Mouse (Mus musculus) liver, postnatal 0 days (tissue): ENCODE measurements around the gene Wdtc1. TPM values are rescaled to one million over a fixed set of nuclear protein-coding genes. Genes with fewer than 3 reads are reported as not detected.

ENCODE experiments used
- ATAC-seq: fragments of 200-750 bp; cut with Nextera tagmentation; 2 replicates; pipeline ENCODE4 v1.8.0; 2017; ENCODE audit warnings: mild to moderate bottlenecking, moderate library complexity
- DNase-seq: peaks from one replicate; pipeline ENCODE4 v3.0.0-alpha.2; 2016
- H3K27ac ChIP-seq: fragments of 300-500 bp; sonication (generic); 2 replicates; pipeline ENCODE4 v1.5.1; 2014; ENCODE audit warnings: antibody characterized with exemption, moderate library complexity, mild to moderate bottlenecking, low read depth
- H3K27me3 ChIP-seq: fragments of 300-500 bp; sonication (generic); 2 replicates; pipeline ENCODE4 v1.6.1; 2014; ENCODE audit warnings: low read length, control low read depth, mixed read lengths; ENCODE audit not compliant: insufficient read depth
- H3K36me3 ChIP-seq: fragments of 300-500 bp; sonication (generic); replicated peaks from 2 replicates; pipeline ENCODE4 v1.6.1; 2014; ENCODE audit warnings: mild to moderate bottlenecking, control low read depth, low read length, moderate library complexity, mixed read lengths; ENCODE audit not compliant: insufficient read depth
- H3K4me1 ChIP-seq: fragments of 300-500 bp; sonication (generic); 2 replicates; pipeline ENCODE4 v1.6.1; 2014; ENCODE audit warnings: antibody characterized with exemption, mild to moderate bottlenecking, control low read depth; ENCODE audit not compliant: insufficient read depth
- H3K4me2 ChIP-seq: fragments of 300-500 bp; sonication (generic); 2 replicates; pipeline ENCODE4 v1.6.1; 2014; ENCODE audit warnings: low read depth, mild to moderate bottlenecking, low read length, moderate library complexity, mixed read lengths
- H3K4me3 ChIP-seq: fragments of 300-500 bp; sonication (generic); 2 replicates; pipeline ENCODE4 v1.5.1; 2014; ENCODE audit warnings: low read depth, low read length
- H3K9ac ChIP-seq: fragments of 300-500 bp; sonication (generic); replicated peaks from 2 replicates; pipeline ENCODE4 v1.6.1; 2014; ENCODE audit warnings: mild to moderate bottlenecking, moderate library complexity
- H3K9me3 ChIP-seq: fragments of 300-500 bp; sonication (generic); 2 replicates; pipeline ENCODE4 v1.6.1; 2016; ENCODE audit warnings: mild to moderate bottlenecking, control low read depth, low read length, mixed read lengths
- CTCF ChIP-seq: sonication (generic); IDR thresholded peaks from 2 replicates; pipeline ENCODE4 v1.5.1; 2016; ENCODE audit warnings: antibody characterized with exemption, low read depth
- EP300 ChIP-seq: IDR thresholded peaks from 2 replicates; pipeline ENCODE4 v1.6.1; 2016; ENCODE audit warnings: antibody characterized with exemption, low read depth, mild to moderate bottlenecking
- WGBS: fragments of 180-500 bp; shearing (Covaris S2); extraction: QIAGEN DNeasy Blood & Tissue Kit; methylation state at CpG from one replicate; pipeline ENCODE4 v1.1.7; 2014; ENCODE audit not compliant: insufficient replicate concordance; 5-methylcytosine and 5-hydroxymethylcytosine counted together
- polyA plus RNA-seq: library from polyadenylated mRNA; unstranded; fragments of >200 nt; fragmentation: Nextera tagmentation; extraction: Ambion mirVana; gene quantifications from 2 replicates; pipeline ENCODE4 v1.2.1, GENCODE M21; 2015

Wdtc1 gene
- polyA plus RNA-seq, 1 experiment from 2014 or later = 5.3 TPM

DNA sequence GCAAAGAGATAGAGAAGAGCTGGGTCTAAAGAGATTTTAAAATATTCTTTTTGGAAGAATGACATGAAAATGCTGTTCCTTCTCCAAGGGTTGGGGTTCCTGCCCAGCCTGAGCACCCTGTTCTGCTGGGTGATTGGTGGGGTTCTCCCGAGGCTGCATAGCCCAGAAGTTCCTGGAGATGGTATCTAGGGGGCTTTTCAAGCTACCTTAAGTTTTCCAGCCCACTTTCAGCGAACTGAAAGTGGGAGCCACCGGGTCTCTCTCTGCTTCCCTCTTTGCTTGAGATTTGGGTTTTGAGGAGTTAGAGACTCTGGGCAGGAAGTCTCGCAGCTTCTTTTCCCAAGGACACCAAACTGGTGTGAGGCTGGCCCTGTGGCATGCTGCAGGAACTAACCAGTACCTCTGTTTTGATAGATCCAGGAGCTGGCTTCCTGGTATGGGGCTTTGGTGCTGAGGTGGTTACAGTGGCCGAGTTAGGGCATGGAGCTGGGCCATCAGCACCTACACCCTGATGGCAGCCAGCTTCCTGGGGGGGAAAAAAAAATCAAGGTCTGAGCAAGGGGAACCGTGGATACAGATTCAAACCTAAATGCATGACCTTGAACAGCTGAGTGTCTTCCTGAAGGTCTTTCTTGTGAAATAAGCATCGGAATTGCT is 18.5 kb upstream of the Wdtc1 start:
- WGBS = 32% methylated on average over 7 of the region's 7 CpGs

DNA sequence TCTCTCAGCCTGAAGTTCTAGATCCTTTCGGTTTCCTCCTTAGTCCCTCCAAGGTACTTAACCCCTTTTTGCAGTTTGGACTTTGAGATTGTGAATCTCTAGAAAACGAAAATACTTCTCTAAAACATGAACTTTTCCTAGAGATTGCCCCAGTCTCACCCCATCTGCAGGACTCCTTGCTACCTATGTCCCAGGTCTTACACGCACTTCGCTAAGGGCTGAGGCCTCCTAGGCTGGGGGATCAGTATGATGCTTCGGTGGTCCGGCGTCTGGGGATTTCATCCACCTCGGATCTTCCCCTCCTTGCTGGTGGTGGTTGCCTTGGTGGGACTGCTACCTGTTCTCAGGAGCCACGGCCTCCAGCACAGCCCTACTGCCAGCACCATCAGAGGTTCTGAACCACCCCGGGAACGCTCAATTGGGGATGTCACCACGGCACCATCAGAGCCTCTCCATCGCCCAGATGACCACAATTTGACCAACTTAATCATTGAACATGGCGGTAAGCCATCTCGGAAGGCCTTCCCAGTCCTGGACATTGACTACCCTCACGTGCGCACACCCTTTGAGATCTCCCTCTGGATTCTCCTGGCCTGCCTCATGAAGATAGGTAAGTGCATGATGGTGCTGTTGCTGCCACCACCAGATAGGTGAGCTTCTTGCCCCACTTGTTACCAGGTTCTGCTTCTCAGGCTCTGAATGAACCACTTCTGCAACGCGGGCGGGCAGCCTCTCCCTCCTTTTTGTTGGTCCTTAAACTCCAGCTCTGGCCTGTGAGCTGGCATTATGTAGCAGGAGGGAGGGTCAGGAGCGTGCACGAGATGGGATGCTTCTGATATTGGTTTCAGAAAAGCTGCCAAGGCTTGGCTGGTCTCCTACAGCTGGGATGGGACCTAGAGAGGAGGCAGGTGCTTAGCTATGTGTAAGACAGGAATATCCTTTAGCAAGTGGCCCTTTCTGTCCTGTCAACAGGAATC is 17.3 kb upstream of the Wdtc1 start:
- Histone ChIP-seq H3K4me1 (peaks cover 39% of the 10 kb centered on the region), H3K9me3 (no peaks in the 10 kb centered on the region), H3K9ac (peak overlapping the region; percentile 90), H3K4me3 (peak overlapping the region; percentile 89), H3K4me2 (peak overlapping the region; percentile 93), H3K27me3 (no peaks in the 10 kb centered on the region), H3K36me3 (peaks cover 8% of the 10 kb centered on the region; the same call in 1 of the 2 replicates), H3K27ac (peak overlapping the region; percentile 79; the same call in 1 of the 2 replicates)
- 49% methylated on average over 22 of the region's 22 CpGs for WGBS
- DNase-seq (no peak), ATAC-seq (no peak)
- TF ChIP-seq CTCF = no peak
- no peak for TF ChIP-seq EP300

More for the DNA sequence above, 18.5 kb upstream of the Wdtc1 start:
- TF ChIP-seq CTCF = no peak
- TF ChIP-seq EP300 = no peak
- Histone ChIP-seq H3K27me3 (no peaks in the 10 kb centered on the region), H3K36me3 (peaks cover 8% of the 10 kb centered on the region; the same call in 1 of the 2 replicates), H3K4me2 (peak overlapping the region; percentile 93), H3K4me1 (peaks cover 45% of the 10 kb centered on the region), H3K4me3 (peak overlapping the region; percentile 89), H3K9me3 (no peaks in the 10 kb centered on the region), H3K9ac (peak overlapping the region; percentile 57), H3K27ac (peak overlapping the region; percentile 26; the same call in 1 of the 2 replicates)
- no peak for ATAC-seq
- DNase-seq = no peak

DNA sequence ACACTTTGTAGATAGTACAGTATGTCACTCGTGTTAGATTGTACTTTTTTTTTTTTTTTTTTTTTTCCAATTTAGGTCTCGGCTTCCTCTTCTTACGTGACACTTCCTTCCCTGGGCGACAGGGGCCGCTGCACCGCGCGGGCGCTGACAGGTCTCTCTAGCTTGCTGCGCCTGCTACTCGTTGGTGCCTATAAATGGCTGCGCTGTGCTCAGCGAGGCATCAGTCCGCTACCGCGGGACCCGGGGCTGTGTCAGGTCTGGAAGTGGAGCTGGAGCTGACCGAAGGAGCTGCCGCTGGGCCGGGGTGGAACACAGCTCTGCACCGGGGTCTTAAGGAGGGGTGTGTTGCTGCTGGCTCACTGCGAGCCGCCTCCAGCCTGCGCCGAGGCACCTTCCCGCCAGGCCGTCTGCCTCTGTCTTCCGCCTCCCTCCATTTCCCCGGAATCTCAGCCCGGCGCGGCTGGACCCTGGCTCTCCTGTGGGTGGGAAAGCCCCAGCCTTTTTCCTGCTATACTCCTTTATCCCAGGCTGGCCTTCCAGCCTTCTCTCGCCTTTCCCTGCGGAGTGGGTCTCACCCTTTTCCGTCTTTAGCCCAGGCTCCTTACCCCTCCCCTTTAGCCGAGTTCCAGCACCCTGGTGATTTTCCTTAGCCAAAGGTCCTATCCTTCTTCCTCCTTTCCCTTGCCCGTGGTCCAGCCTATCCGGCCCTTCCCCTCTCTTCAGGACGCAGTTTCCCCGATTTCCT is 16.4 kb upstream of the Wdtc1 start, which contains the start of gene Slc9a1:
Slc9a1 (plus strand) TSS at position 154 of the 745 bp plus-strand sequence.
- Histone ChIP-seq H3K36me3 (peaks cover 4% of the 10 kb centered on the region; the same call in 1 of the 2 replicates), H3K4me2 (peak within 1 kb of the TSS; percentile 93), H3K9me3 (no peaks in the 10 kb centered on the region), H3K9ac (peak within 1 kb of the TSS; percentile 90), H3K27me3 (no peaks in the 10 kb centered on the region), H3K4me3 (peak within 1 kb of the TSS; percentile 89), H3K4me1 (peaks cover 39% of the 10 kb centered on the region), H3K27ac (peak within 1 kb of the TSS; percentile 79)
- DNase-seq (peak; percentile 93), ATAC-seq (peak; percentile 96)
- WGBS = under 1% methylated on average over 35 of the region's 40 CpGs
- no peak for TF ChIP-seq EP300
- TF ChIP-seq CTCF = peak; percentile 97

GRCm38 (mm10) chr4:133354641-133355040 is 1.4 kb upstream of the Wdtc1 start:
- H3K4me2 ChIP-seq = no peak overlapping the region
- H3K27me3 ChIP-seq = no peaks in the 10 kb centered on the region
- H3K4me3 ChIP-seq = no peak overlapping the region
- H3K9ac ChIP-seq = no peak overlapping the region
- TF ChIP-seq CTCF (no peak), EP300 (no peak)
- H3K9me3 ChIP-seq = no peaks in the 10 kb centered on the region
- ATAC-seq = no peak
- no peak overlapping the region for H3K27ac ChIP-seq
- DNase-seq = no peak
- no peaks in the 10 kb centered on the region for H3K36me3 ChIP-seq
- H3K4me1 ChIP-seq = no peaks in the 10 kb centered on the region
- WGBS = 85% methylated on average over 6 of the region's 6 CpGs

DNA sequence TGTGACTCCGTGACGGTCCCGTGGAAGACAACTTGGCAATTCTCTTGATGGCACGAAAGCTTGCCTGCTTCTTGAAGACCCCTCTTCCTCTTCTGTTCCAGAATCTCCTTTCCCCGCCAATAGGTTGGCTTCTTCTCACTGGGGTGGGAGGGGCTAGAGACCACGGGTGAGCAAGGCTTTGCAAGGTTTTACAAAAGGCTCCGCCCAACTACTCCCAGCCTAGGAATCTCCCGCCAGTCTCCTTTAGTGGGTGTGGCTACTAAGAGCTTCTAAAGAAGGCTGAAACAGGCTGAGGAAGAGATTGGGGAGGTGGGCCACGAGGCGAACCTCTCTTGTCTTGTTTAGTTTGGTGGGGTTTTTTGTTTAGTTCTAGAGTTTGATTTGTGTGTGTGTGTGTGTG is 484 bp downstream of the Wdtc1 start:
- no peak for DNase-seq
- Histone ChIP-seq H3K36me3 (no peaks in the 10 kb centered on the region), H3K4me1 (no peaks in the 10 kb centered on the region), H3K27me3 (no peaks in the 10 kb centered on the region), H3K4me2 (no peak overlapping the region), H3K9me3 (no peaks in the 10 kb centered on the region), H3K27ac (no peak overlapping the region), H3K4me3 (no peak overlapping the region), H3K9ac (no peak overlapping the region)
- ATAC-seq = no peak
- 64% methylated on average over 10 of the region's 10 CpGs for WGBS
- TF ChIP-seq CTCF (no peak), EP300 (no peak)
